Mouse (Mus musculus) lung, postnatal 25 days (tissue): Measurements from ENCODE around the gene Tbpl2.

ENCODE experiments used
- DNase-seq: peaks from one replicate; pipeline ENCODE4 v3.0.0; 2022; ENCODE audit warnings: low spot score

Tbpl2 gene

GRCm38 (mm10) chr2:24096495-24096894, at the start of gene Tbpl2:
TSS of gene Tbpl2 (minus strand) at chr2:24096595.
- no peak for DNase-seq

- DNase-seq, result no peak
Observed at GRCm38 (mm10) chr2:24134373-24134772, 38.0 kb upstream of the Tbpl2 start.

GRCm38 (mm10) chr2:24109085-24109484, 12.7 kb upstream of the Tbpl2 start:
- no peak for DNase-seq

GRCm38 (mm10) chr2:24103619-24104289, 7.4 kb upstream of the Tbpl2 start:
- no peak for DNase-seq

GRCm38 (mm10) chr2:24090921-24091320, 5.5 kb downstream of the Tbpl2 start:
- DNase-seq, result no peak

GRCm38 (mm10) chr2:24050459-24050858, 45.9 kb downstream of the Tbpl2 start:
- no peak for DNase-seq

- peak; percentile 1 for DNase-seq
Observed at GRCm38 (mm10) chr2:24049344-24049990, 46.9 kb downstream of the Tbpl2 start, which contains the start of gene Hnmt. TSS of gene Hnmt (minus strand) at chr2:24049394.

- DNase-seq, result peak; percentile 38
Observed at GRCm38 (mm10) chr2:24048480-24049097, 47.8 kb downstream of the Tbpl2 start.

GRCm38 (mm10) chr2:24047551-24048479, 48.6 kb downstream of the Tbpl2 start:
- no peak for DNase-seq

GRCm38 (mm10) chr2:24042901-24043300, 53.5 kb downstream of the Tbpl2 start:
- DNase-seq, result peak; percentile 42

- DNase-seq, result no peak
Observed at GRCm38 (mm10) chr2:24040531-24040930, 55.9 kb downstream of the Tbpl2 start.
